Comparison of ENCODE assay signal across 7 mouse cellular contexts in genomic region chr6:36676710-36677691, GRCm38 (mm10).
DNase-seq lines count a peak whose midpoint lies in the region; ATAC-seq and TF ChIP-seq lines count a peak whose summit lies in the region.

No protein-coding gene starts in this region.

- no peak overlapping the region for H3K4me3 ChIP-seq in lung, embryonic 16.5 days (ENCODE audit: low read length)
- no peak overlapping the region for H3K4me3 ChIP-seq in lung, adult 2 months (replicated peaks; ENCODE audit: extremely low read depth, low read depth, low read length)
- no peak overlapping the region for H3K4me3 ChIP-seq in hindbrain, postnatal 0 days (ENCODE audit: low read length)

- no peak overlapping the region for H3K27ac ChIP-seq in lung, embryonic 16.5 days (ENCODE audit: low read length)
- H3K27ac ChIP-seq in hindbrain, postnatal 0 days = no peak overlapping the region

- WGBS in lung, embryonic 16.5 days = 39% methylated on average over 8 of the region's 8 CpGs
- WGBS in lung, adult 2 months = 47% methylated on average over 8 of the region's 8 CpGs
- 59% methylated on average over 8 of the region's 8 CpGs for WGBS in hindbrain, postnatal 0 days

- H3K9ac ChIP-seq in lung, embryonic 16.5 days (ENCODE audit: low read length) = no peak overlapping the region
- H3K9ac ChIP-seq in hindbrain, postnatal 0 days (replicated peaks; ENCODE audit: low read length) = no peak overlapping the region

- H3K36me3 ChIP-seq in lung, embryonic 16.5 days (ENCODE audit: control insufficient read depth, insufficient read depth, low read length) = no peaks in the 10 kb centered on the region
- no peaks in the 10 kb centered on the region for H3K36me3 ChIP-seq in hindbrain, postnatal 0 days (ENCODE audit: insufficient read depth, low read length)

- no peaks in the 10 kb centered on the region for H3K27me3 ChIP-seq in lung, embryonic 16.5 days (ENCODE audit: control insufficient read depth, insufficient read depth, low read depth, low read length)
- H3K27me3 ChIP-seq in hindbrain, postnatal 0 days (ENCODE audit: insufficient read depth, low read length) = no peaks in the 10 kb centered on the region

- peak; percentile 76 for ATAC-seq in lung, embryonic 16.5 days (ENCODE audit: low read depth)
- ATAC-seq in hindbrain, postnatal 0 days = 0 out of 2 replicates have a peak, but pooled peaks have one; percentile 29

- H3K4me1 ChIP-seq in lung, embryonic 16.5 days (replicated peaks; ENCODE audit: control insufficient read depth, insufficient read depth, low read length) = no peaks in the 10 kb centered on the region
- no peaks in the 10 kb centered on the region for H3K4me1 ChIP-seq in lung, adult 2 months (ENCODE audit: control insufficient read depth, insufficient read depth, low read length)
- no peaks in the 10 kb centered on the region for H3K4me1 ChIP-seq in hindbrain, postnatal 0 days (ENCODE audit: insufficient read depth, low read length)

- H3K9me3 ChIP-seq in lung, embryonic 16.5 days (ENCODE audit: control insufficient read depth, low read length) = no peaks in the 10 kb centered on the region
- no peaks in the 10 kb centered on the region for H3K9me3 ChIP-seq in hindbrain, postnatal 0 days (ENCODE audit: low read length)

- DNase-seq in lung, adult 2 months = no peak
- DNase-seq in embryo, embryonic 11.5 days (ENCODE audit: low read depth, low spot score) = peak; percentile 27
- peak; percentile 36 for DNase-seq in hindbrain, postnatal 0 days (ENCODE audit: low spot score)
- DNase-seq in right cerebral cortex, postnatal 4 days = peak; percentile 10
- no peak for DNase-seq in c-Kit-positive CD71-positive TER-119-positive erythroid progenitor cells, embryonic 14.5 days (ENCODE audit: low spot score)
- no peak for DNase-seq in cerebellum, adult 9-11 months

- no peak for TF ChIP-seq POLR2A in lung, adult 2 months (IDR thresholded peaks at IDR 0.05; ENCODE audit: borderline replicate concordance, extremely low read depth, low read depth, low read length)

- TF ChIP-seq CTCF in lung, adult 2 months (IDR thresholded peaks at IDR 0.05; ENCODE audit: insufficient read depth, low read length) = no peak
- TF ChIP-seq CTCF in hindbrain, postnatal 0 days (IDR thresholded peaks at IDR 0.05; ENCODE audit: low read depth) = no peak

- H3K4me2 ChIP-seq in lung, embryonic 16.5 days (ENCODE audit: low read depth, low read length) = no peak overlapping the region
- no peak overlapping the region for H3K4me2 ChIP-seq in hindbrain, postnatal 0 days (ENCODE audit: low read depth, low read length)

Comparison
In these comparisons a context has a peak if more than half of its experiments do, and no peak if none do; other contexts are left out.
1. DNase-seq: peak in embryo, embryonic 11.5 days (single experiment), hindbrain, postnatal 0 days (single experiment) and right cerebral cortex, postnatal 4 days (single experiment); none in lung, adult 2 months (single experiment), c-Kit-positive CD71-positive TER-119-positive erythroid progenitor cells, embryonic 14.5 days (single experiment) and cerebellum, adult 9-11 months (single experiment).